Mouse (Mus musculus) embryonic facial prominence, embryonic 10.5 days (tissue): ENCODE results near the gene Slc1a7. TPM values are rescaled to one million over a fixed set of nuclear protein-coding genes. Genes with fewer than 3 reads are reported as not detected.
A peak's percentile ranks its signal among the peaks of the same experiment; 100 is the strongest.

Source experiments
- DNase-seq: peaks from one replicate; pipeline ENCODE4 v3.0.0-alpha.2; 2017; ENCODE audit warnings: low spot score
- H3K27ac ChIP-seq: fragments of 300-500 bp; sonication (generic); replicated peaks from 2 replicates; pipeline ENCODE4 v1.5.1; 2016; ENCODE audit warnings: mild to moderate bottlenecking
- H3K27me3 ChIP-seq: fragments of 300-500 bp; sonication (generic); replicated peaks from 2 replicates; pipeline ENCODE4 v1.6.1; 2016; ENCODE audit warnings: low read depth, mild to moderate bottlenecking; ENCODE audit not compliant: poor library complexity, severe bottlenecking
- H3K36me3 ChIP-seq: fragments of 300-500 bp; sonication (generic); replicated peaks from 2 replicates; pipeline ENCODE4 v1.6.1; 2016; ENCODE audit warnings: mild to moderate bottlenecking, moderate library complexity
- H3K4me1 ChIP-seq: fragments of 300-500 bp; sonication (generic); 2 replicates; pipeline ENCODE4 v1.6.1; 2016
- H3K4me3 ChIP-seq: fragments of 300-500 bp; sonication (generic); 2 replicates; pipeline ENCODE4 v1.5.1; 2016; ENCODE audit warnings: mild to moderate bottlenecking, moderate library complexity
- H3K9me3 ChIP-seq: fragments of 300-500 bp; sonication (generic); 2 replicates; pipeline ENCODE4 v1.6.1; 2016; ENCODE audit warnings: mild to moderate bottlenecking
- WGBS: fragments of 180-500 bp; shearing (Covaris S2); methylation state at CpG from one replicate; pipeline ENCODE4 v1.1.7; 2016; 5-methylcytosine and 5-hydroxymethylcytosine counted together
- polyA plus RNA-seq: library from polyadenylated mRNA; unstranded; fragments of >200 nt; fragmentation: Nextera tagmentation; extraction: Ambion mirVana; gene quantifications from 2 replicates; pipeline ENCODE4 v1.2.1, GENCODE M21; 2016

Slc1a7 gene
- polyA plus RNA-seq, 1 experiment from 2014 or later: not detected

DNA sequence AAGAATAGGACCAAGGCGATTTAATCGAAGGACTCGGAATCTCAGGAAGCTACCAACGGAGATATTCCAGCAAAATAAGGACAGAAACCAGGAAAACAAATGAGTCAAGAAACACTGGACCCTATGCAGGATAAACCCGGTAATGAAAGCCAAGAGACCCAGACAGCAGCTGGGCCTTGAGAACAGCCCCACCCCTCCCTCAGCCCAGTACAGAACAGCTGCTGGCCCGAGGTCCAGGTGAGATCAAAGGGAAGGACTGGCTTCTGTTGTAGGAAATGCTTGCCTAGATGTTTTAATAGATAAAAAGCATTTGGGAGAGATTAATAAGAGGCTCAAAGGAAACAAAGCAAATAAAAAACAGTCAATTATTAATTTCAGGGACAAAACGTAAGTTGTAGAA, 6.9 kb downstream of the Slc1a7 start:
- Histone ChIP-seq H3K4me1 (peaks cover 14% of the 10 kb centered on the region), H3K9me3 (no peaks in the 10 kb centered on the region), H3K4me3 (no peak overlapping the region), H3K27ac (no peak overlapping the region), H3K27me3 (peaks cover 7% of the 10 kb centered on the region; the same call in 1 of the 2 replicates), H3K36me3 (no peaks in the 10 kb centered on the region)
- WGBS: 81% methylated on average over 7 of the region's 7 CpGs
- DNase-seq: no peak

DNA sequence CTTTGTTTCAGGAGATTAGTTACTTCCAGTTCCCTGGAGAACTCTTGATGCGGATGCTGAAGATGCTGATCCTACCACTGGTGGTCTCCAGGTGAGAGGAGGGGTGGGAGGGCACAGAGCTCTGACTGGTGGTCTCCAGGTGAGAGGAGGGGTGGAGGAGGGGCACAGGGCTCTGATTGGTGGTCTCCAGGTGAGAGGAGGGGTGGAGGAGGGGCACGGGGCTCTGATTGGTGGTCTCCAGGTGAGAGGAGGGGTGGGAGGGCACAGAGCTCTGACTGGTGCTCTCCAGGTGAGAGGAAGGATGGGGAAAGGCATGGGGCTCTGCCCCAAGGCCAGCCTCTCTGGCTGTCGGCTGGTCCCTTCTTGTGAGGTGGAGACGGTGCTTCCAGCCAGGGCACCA, 9.5 kb downstream of the Slc1a7 start:
- 51% methylated on average over 4 of the region's 4 CpGs for WGBS
- Histone ChIP-seq H3K4me1 (peaks cover 22% of the 10 kb centered on the region), H3K27ac (no peak overlapping the region), H3K27me3 (peaks cover 7% of the 10 kb centered on the region; the same call in 1 of the 2 replicates), H3K36me3 (no peaks in the 10 kb centered on the region), H3K9me3 (no peaks in the 10 kb centered on the region), H3K4me3 (no peak overlapping the region)
- no peak for DNase-seq

DNA sequence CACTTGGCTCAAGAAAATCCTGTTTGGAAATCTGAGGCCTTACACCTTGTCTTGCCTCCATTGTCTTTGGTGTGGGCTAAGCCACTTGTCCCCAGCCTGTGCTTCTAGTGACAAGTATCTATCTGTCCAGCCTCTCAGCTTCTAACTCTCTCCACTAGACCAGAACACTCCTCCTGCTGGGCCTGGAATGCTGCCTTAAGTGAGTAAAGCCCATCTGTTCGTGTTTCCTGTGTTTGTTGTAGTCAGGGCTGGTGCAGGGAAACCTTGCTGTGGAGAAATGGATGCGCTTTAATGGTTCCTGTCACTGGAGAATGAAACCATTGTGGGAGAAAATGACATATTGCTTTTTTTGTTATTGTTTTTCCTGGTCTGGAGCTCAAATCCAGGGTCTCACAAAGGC, 11.4 kb downstream of the Slc1a7 start:
- no peak overlapping the region for H3K4me3 ChIP-seq
- H3K27me3 ChIP-seq: peaks cover 7% of the 10 kb centered on the region; the same call in 1 of the 2 replicates
- H3K9me3 ChIP-seq: no peaks in the 10 kb centered on the region
- peak overlapping the region; percentile 25; the same call in 1 of the 2 replicates for H3K27ac ChIP-seq
- no peaks in the 10 kb centered on the region for H3K36me3 ChIP-seq
- no peak for DNase-seq
- peaks cover 34% of the 10 kb centered on the region for H3K4me1 ChIP-seq
- 32% methylated on average over 2 of the region's 2 CpGs for WGBS

DNA sequence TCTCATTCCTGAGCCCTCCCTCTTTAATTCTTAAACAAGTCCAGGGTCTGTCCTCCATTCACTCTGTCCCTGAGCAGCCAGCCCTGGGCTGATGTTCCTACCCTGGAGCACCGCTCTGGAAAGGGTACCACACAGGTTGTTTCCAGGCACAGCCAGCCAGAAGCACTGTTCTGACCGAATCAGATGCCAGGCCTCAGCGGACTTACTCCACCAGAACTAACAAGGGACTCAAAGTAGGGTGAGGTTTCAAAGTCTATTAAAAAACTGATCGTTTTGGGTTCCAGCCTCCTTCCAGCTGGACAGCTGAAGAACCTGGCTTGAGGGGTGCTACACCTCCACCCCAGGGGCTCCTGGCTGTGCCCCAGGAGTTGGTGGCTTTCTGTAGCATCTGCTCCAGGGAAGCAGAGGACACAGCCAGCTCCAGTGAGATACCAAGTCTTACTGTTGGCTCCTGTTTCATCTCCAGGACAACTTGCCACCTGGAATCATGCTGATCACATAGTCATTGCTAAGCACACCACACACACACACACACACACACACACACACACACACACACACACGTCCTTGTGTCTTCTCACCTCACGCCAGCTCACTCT, 12.0 kb downstream of the Slc1a7 start:
- H3K27ac ChIP-seq: no peak overlapping the region
- H3K27me3 ChIP-seq: peaks cover 7% of the 10 kb centered on the region; the same call in 1 of the 2 replicates
- no peaks in the 10 kb centered on the region for H3K36me3 ChIP-seq
- H3K9me3 ChIP-seq: no peaks in the 10 kb centered on the region
- H3K4me1 ChIP-seq: peaks cover 40% of the 10 kb centered on the region
- H3K4me3 ChIP-seq: no peak overlapping the region
- DNase-seq: no peak
- WGBS: 79% methylated on average over 6 of the region's 6 CpGs

DNA sequence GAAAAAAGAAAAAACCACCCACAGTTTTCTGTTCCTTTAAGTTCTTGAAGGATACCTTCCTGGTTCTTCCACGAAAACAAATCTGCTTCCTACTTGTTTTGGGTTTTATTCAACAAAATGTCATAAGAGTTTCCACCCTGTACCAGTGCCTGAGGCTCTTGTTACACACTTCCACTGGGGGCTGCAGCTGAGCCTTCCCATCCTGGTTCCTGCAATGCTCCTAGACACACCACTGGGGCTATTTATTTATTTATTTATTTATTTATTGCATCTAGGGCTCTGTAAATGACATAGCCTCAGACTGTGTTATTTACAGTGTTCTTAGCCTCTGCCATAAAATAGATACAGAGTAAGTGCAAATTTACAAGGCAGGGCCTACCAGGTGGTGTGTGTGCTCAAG, 15.6 kb downstream of the Slc1a7 start:
- H3K27ac ChIP-seq: peak overlapping the region; percentile 84

DNA sequence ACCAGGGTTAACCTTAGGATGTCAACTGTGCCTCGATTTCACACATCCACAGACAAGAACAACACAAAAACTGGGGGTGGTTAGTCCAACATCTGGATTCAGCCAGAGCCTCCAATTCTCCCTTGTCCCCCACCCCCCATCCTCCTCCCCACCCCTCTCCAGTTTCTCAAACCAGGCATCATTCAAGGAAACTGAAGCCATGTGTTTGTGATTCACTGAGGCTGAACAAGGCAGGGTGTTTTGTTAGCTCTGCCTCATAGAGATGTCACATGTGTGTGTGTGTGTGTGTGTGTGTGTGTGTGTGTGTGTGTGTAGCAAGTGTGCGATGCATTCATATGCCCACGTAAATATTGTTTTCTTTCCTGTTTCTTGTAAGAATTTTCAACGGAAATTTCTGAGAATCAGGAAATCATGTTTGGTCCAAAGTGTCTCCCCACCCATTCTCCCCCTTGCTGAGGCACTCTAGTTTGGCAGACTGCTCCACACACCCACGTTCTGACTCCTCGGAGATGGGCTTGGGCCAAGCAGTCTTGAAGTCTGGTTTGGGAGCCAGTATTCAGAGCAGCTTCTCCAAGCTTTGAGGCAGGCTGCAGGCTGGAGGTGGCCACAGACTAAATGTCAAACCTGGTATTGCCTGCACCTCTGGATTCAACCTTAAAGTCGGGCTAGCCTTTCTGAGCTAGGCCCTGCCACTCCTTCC, 16.3 kb downstream of the Slc1a7 start:
- H3K4me1 ChIP-seq: peaks cover 41% of the 10 kb centered on the region
- WGBS: 62% methylated on average over 7 of the region's 7 CpGs
- peak; percentile 70 for DNase-seq
- H3K9me3 ChIP-seq: no peaks in the 10 kb centered on the region
- H3K4me3 ChIP-seq: no peak overlapping the region
- no peaks in the 10 kb centered on the region for H3K36me3 ChIP-seq
- peaks cover 7% of the 10 kb centered on the region; the same call in 1 of the 2 replicates for H3K27me3 ChIP-seq
- peak overlapping the region; percentile 84 for H3K27ac ChIP-seq

More for the DNA sequence above, 15.6 kb downstream of the Slc1a7 start:
- Histone ChIP-seq H3K27me3 (peaks cover 2% of the 10 kb centered on the region; the same call in 1 of the 2 replicates), H3K36me3 (no peaks in the 10 kb centered on the region), H3K4me1 (peaks cover 48% of the 10 kb centered on the region), H3K4me3 (no peak overlapping the region), H3K9me3 (no peaks in the 10 kb centered on the region)
- DNase-seq: no peak
- WGBS: 84% methylated on average over 1 of the region's 1 CpGs

DNA sequence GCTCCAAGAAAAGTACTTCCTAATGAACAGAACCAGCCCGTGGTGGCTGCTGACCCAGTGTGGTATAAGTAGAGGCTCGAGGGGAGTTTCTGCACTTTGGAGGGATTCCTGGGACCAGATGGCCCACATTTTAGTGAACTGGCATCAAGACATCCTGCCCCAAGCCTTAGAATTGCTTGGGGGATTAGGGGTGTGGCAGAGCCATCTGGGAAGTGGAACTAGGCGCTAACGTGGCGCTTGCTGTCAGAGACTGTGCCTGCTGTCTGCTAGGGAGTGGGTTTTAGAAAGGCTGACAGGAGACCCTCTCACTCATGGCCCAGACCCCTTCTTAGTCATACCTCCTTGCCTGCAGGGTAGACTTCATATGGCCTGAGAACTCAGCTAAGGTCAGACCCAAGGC, 17.7 kb downstream of the Slc1a7 start:
- Histone ChIP-seq H3K4me3 (no peak overlapping the region), H3K27ac (no peak overlapping the region; the same call in 1 of the 2 replicates), H3K9me3 (no peaks in the 10 kb centered on the region), H3K27me3 (peaks cover 13% of the 10 kb centered on the region), H3K4me1 (peaks cover 29% of the 10 kb centered on the region), H3K36me3 (no peaks in the 10 kb centered on the region)
- WGBS: 85% methylated on average over 5 of the region's 5 CpGs
- DNase-seq: no peak

DNA sequence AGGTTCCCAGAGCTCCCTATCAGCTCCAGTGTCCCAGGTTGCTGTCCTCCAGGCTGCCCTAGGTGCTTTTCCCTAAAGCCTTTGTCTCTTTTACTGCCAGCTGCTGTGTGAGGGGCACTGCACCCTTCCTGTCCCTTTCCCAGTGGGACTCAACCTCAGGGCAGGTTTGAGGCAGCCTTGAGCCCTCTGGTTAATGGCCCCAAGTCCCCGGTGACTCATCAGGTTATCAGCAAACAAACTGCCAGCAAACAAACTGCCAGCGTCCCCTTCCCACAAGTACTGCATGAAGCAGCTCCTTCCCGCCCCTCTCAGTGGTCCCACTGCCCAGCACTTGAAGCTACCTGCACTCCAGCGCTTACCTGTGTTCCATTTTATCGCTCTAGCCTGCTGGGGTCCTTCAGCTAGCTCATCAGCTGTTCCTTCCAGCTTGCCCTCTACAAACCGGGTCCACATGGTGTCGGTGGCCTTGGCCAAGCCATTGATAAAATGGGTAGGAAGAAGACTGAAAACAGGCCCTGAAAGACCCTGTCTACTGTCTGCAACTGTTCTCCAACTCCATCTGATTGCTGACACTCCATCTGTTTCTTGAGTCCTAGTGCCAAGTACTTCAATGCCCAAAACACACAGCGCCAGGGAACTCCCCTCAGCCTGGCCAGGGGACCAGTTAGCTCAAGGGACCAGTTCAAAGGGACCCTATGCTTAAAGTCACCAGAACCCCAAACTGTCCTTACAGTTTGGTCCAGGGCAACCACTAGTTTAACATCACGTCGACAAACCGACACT, 18.4 kb downstream of the Slc1a7 start:
- Histone ChIP-seq H3K27me3 (peaks cover 16% of the 10 kb centered on the region), H3K4me1 (peaks cover 26% of the 10 kb centered on the region), H3K36me3 (no peaks in the 10 kb centered on the region), H3K9me3 (no peaks in the 10 kb centered on the region), H3K27ac (no peak overlapping the region), H3K4me3 (no peak overlapping the region)
- WGBS: 87% methylated on average over 11 of the region's 11 CpGs
- no peak for DNase-seq

DNA sequence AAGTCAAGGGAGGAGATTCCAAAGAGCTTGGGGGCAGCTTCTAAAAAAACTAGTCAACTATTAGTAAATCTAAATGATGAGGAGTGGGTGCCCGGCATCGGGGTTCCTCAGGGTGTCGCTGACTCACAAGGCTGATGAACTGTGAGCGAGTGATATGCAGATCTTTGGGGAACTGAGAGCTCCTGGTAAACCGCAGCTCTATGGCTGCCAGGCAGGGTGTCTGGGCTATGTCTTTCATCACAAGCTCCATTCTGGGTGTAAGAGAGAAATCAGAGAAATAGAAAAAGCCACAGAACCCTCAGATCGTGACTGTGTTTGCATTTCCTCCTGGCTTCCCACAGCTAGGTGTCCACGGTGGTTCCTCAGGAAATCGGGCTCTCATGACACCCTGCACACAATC, 20.8 kb downstream of the Slc1a7 start:
- WGBS: 73% methylated on average over 8 of the region's 8 CpGs
- no peak for DNase-seq
- H3K4me3 ChIP-seq: no peak overlapping the region
- no peaks in the 10 kb centered on the region for H3K9me3 ChIP-seq
- no peaks in the 10 kb centered on the region for H3K36me3 ChIP-seq
- peaks cover 28% of the 10 kb centered on the region for H3K4me1 ChIP-seq
- H3K27ac ChIP-seq: no peak overlapping the region
- peaks cover 30% of the 10 kb centered on the region for H3K27me3 ChIP-seq

DNA sequence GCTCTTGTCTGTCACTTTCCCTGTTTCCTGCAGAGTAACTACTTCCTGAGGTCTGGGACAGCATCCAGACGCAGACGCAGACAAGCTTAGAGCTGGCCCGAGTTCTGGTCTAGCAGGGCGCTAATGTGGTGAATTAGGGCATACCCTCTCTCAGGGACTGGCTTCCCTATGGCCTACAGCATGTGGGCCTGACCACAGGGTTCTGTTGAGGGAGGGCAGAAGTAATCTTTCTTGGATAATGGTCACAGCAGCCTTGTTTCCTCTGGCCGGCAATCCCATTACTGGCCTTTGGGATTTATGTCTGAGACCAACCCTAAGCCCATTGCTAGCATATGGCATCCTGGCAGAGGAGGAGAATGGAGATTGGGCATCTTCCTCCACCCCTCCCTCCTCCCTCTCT, 22.7 kb downstream of the Slc1a7 start:
- Histone ChIP-seq H3K9me3 (no peaks in the 10 kb centered on the region), H3K36me3 (no peaks in the 10 kb centered on the region), H3K4me1 (peaks cover 11% of the 10 kb centered on the region), H3K27me3 (peaks cover 31% of the 10 kb centered on the region), H3K27ac (no peak overlapping the region), H3K4me3 (no peak overlapping the region)
- WGBS: 73% methylated on average over 5 of the region's 5 CpGs
- DNase-seq: no peak

DNA sequence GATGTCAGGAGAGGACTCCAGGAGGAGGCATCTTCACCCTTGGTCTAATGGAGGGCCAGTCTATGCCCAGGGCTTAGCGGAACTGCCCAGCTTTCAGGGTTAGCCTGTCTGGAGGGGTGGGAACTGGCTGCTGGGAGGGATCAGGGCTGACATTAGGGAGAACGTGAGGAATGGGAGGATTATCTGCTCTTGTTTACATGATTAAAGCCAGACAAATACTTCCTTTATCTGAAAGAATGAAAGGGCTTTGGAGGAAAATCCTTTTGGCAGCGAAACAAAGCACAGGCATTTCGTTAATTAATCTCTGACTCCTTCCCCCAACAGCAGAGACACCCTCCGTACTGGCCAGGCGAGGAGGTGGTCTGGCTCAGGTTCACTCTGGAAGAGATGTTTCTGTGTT, 23.7 kb downstream of the Slc1a7 start:
- no peak overlapping the region for H3K27ac ChIP-seq
- WGBS: 14% methylated on average over 6 of the region's 6 CpGs
- H3K4me1 ChIP-seq: peaks cover 8% of the 10 kb centered on the region
- H3K9me3 ChIP-seq: no peaks in the 10 kb centered on the region
- H3K27me3 ChIP-seq: peaks cover 31% of the 10 kb centered on the region
- no peak for DNase-seq
- H3K36me3 ChIP-seq: no peaks in the 10 kb centered on the region
- H3K4me3 ChIP-seq: no peak overlapping the region

DNA sequence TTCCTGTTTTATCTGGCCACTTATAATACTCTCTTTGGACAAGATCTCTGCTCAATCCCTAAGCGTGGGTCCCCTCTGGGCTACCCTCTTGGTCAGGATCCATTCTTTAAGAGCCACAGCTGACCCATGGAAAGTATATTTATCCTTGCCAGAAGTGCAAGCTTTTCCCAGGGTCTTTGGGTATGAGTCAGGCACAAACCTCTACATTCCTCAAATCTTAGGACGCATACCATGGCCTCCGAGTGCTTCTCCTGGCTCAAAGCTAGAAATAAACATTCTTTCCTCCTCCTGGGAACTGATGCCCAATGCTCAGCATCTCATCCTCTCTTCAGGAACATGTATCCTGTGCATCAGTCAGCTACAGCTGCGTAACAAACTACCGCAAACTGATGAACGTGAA, 26.9 kb downstream of the Slc1a7 start:
- Histone ChIP-seq H3K4me3 (no peak overlapping the region), H3K27me3 (peaks cover 24% of the 10 kb centered on the region), H3K4me1 (peaks cover 16% of the 10 kb centered on the region), H3K27ac (no peak overlapping the region), H3K36me3 (no peaks in the 10 kb centered on the region), H3K9me3 (no peaks in the 10 kb centered on the region)
- WGBS: 94% methylated on average over 6 of the region's 6 CpGs
- DNase-seq: no peak
